Mouse (Mus musculus): ENCODE measurements around the gene Edil3.

DNA sequence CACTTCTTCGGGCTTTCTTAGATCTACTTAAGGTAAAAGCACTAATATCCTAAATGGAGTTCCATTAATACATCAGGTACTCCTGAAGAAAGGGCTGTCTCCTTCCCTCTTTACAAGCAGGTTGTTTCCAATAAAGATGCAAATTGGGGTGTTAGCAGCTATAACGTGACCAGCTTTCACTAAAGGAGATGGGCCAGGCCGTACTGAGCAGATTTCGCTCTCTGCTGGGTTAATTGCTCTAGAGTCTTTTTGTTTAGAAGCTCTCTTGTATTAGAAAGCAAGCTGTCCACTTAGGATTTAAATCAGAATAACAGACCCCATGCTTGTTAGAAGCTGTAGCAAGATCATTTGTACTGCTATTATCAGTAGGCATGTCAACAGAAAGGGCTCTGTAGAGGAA is 108.4 kb downstream of the Edil3 start:
- TF ChIP-seq CTCF (IDR thresholded peaks at IDR 0.05; ENCODE audit: extremely low read depth, insufficient read length, insufficient replicate concordance, low read depth, low read length) = no peak
- no peak for TF ChIP-seq POLR2A (IDR thresholded peaks at IDR 0.05; ENCODE audit: low read depth, low read length)

Data from small intestine, adult 2 months (tissue).